Mouse (Mus musculus) NIH3T3 (cell line): ENCODE measurements at regions not wholly inside any gene's neighbourhood (a gene's known extent, or its start where the extent isn't known, plus 50 kb on each side); places are given as distances from the start of the nearest gene placed in this dataset.
"Not testable (repeated sequence)": the region's sequence is repeated elsewhere in the genome, so short reads cannot be mapped to it uniquely, and the experiment has no call there.

ENCODE experiments used
- DNase-seq: peaks from one replicate; pipeline ENCODE4 v3.0.0-alpha.2; 2012; ENCODE audit warnings: low read depth

DNA sequence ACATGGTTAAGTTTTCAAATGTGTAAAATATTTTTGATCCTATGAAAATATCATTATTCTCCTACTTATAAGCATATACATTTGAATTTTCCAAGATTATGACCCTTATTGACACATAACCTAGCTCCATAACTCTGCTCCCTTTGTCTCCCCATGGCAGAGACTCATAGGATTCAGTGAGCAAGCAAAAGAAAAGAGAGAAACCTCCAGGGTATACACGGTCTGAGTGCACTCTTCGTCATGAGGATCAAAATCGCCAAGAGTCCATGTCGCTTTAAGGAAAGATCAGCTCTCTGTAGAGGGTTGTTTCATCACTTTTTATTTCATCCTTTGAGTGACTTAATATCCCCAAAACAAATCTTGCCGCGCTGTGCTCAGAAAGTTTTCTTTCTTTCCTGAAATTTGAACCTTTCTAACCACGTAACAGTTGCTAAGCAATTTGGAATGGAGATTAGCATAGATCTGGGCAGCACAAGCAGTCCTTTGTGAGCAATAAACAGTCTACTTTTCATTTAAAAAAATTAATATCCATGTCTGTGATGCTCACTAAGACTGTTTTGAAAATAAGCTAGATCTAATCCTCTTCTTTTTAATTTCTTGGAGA is 1158.0 kb downstream of the A830018L16Rik start:
- DNase-seq: no peak

DNA sequence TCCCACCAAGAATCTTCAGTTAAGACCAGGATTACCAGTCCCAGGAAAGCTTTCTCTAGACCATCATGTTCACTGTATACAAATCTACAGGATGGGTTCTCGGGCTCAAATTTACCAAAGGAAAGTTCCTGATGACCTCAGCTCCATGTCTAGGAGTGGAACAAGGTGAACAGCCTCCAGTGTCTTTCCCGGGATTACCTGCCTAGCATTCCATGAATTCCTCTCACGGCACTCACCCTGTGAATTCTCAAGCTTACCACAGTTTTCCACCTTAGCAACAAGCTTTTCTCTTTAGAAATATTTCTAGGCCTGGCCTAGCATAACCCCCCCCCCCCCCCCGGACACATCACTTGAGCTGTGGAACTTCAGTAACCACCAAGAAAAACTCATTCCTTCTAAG is 1158.9 kb downstream of the A830018L16Rik start:
- DNase-seq: no peak

DNA sequence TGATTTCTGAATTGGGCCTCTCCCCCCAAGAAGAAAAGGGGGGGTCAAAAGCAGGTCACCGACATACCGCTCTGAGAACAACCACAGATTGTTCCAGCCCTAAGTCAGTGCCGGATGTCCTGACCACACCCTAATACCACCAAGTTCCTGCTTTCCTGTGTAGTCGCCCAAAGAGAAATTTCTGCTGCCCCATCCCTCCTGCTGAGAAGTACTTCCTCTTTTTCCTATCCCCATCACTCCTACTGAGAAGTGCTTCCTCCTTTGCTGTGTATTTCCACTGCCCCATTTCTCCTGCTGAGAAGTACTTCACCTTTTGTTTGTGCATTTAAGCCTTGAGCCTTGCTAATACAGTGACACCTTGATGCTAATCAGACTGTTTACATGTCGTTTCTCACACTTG is 1160.4 kb downstream of the A830018L16Rik start:
- no peak for DNase-seq

- no peak for DNase-seq
These were observed 1163.3 kb downstream of the A830018L16Rik start for GRCm38 (mm10) chr1:12577027-12577703.

- DNase-seq: no peak
These were observed 1164.1 kb downstream of the A830018L16Rik start for GRCm38 (mm10) chr1:12577978-12578377.

GRCm38 (mm10) chr1:12583012-12583411 is 1169.1 kb downstream of the A830018L16Rik start:
- no peak for DNase-seq

DNA sequence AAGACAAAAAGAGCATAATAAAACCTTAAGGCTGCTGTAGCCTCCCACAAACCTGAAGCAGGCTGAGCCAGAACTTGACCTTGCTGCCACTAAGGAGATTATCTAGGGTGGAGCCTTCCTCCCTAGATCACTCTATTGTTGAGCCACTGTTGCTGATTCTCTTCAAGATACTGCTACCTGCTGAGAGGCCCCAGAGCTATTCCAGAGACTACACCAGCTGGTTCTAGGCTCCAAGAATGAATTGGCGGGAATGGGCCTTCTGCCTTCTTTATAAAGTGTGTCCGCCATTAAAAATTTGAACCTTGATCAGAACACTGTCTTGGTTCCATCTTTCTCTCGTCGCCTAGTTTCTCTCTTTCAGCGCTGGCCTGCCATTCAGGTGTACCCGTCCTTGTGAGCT is 1173.1 kb downstream of the A830018L16Rik start:
- not testable (repeated sequence) for DNase-seq

DNA sequence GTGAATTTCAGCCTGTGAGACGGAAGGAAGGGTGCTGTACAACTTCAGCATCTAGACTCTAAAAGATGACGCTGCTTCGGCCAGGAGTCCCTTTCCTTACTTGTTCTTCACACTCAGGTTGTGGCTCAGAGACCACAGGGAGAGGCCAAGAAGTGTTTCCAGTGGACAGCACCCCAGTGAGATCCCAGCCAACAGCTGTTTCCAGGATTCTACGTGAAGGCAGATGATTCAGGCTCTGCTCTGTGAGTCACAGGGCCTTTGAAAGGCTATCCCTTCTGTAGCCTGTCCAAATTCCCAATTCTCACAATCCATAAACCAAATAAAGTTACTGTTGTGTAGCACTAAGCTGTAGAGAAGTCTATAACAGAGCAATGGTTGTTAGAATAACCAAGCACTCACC is 1198.2 kb downstream of the A830018L16Rik start:
- DNase-seq: peak; percentile 71

DNA sequence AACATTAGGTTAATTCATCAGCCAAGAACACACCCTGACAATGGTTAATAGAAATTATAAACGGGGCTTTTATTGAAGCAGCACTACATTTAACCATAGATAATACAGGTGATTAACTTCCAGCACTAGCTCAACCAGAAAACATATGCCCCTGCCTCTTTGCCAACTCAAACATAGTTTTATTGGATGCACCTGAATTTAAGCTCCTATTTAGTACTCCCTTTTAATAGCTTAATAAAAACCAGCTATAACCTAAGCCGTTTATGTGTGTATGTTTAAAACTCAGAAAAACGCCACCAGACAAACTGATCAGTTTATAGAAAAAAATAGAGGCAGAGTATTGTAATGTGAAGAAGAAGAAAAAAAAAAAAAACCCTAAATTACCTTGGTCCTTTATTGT is 1201.4 kb downstream of the A830018L16Rik start:
- no peak for DNase-seq

GRCm38 (mm10) chr1:12615733-12616481 is 1202.0 kb downstream of the A830018L16Rik start:
- DNase-seq: no peak

DNA sequence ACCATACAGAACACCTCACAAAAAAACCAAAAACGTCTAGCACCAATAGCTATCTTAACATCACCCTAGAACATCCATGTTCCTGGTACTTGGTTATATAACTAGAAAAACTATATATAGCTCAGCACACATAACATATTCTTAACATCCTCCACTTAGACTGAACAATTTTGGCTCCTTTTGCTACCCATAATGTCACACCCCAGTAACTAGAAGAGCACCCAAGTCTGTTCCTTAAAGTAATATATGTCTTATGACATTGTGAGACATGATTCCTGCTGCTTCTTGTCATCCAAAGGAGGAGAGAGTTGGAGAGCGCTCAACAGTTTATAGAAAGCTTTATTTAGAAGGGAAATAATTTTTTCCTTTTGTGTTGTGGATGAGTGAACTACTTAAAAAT is 1206.1 kb downstream of the A830018L16Rik start:
- DNase-seq: no peak

- peak; percentile 57 for DNase-seq
These were observed 1206.9 kb downstream of the A830018L16Rik start for GRCm38 (mm10) chr1:12620825-12621224.

DNA sequence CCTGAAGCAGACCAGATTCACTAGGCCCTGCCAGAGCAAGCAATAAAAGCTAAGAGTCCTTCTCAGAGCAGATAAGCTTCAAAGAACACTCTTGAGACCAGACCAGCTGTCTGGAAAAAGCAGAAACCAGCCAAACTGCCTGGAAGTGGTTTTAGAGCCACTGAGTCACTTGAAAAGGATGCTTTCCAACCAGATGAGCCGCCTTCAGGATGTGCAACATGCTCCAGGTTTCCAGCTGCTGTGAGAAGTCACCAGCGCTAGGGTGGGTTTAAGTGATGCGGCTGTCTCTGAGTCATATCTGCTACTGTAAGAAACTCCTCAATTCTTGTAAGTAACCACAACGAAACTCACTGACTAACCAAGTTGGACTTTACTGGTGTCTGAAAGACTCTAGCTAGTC is 1209.3 kb downstream of the A830018L16Rik start:
- peak; percentile 61 for DNase-seq

- DNase-seq: no peak
These were observed 1219.1 kb downstream of the A830018L16Rik start for GRCm38 (mm10) chr1:12633049-12633448.

GRCm38 (mm10) chr1:12636326-12637147 is 1222.6 kb downstream of the A830018L16Rik start:
- DNase-seq: no peak

- DNase-seq: no peak
These were observed 1227.1 kb downstream of the A830018L16Rik start for GRCm38 (mm10) chr1:12640983-12641382.
